Mouse (Mus musculus) megakaryocyte, embryonic 14.5 days (primary cell): ENCODE measurements around the gene Gtf2ird1. TPM values are rescaled to one million over a fixed set of nuclear protein-coding genes. Genes with fewer than 3 reads are reported as not detected.

Experiments
- H3K27me3 ChIP-seq: replicated peaks from 2 replicates; pipeline ENCODE3; 2012; ENCODE audit warnings: inconsistent platforms
- H3K36me3 ChIP-seq: replicated peaks from 2 replicates; pipeline ENCODE3; 2012; ENCODE audit warnings: low read length, inconsistent platforms, mixed read lengths
- H3K4me1 ChIP-seq: 2 replicates; pipeline ENCODE4 v1.6.1; 2012; ENCODE audit warnings: inconsistent platforms
- H3K4me3 ChIP-seq: replicated peaks from 2 replicates; pipeline ENCODE3; 2012; ENCODE audit warnings: moderate library complexity, mild to moderate bottlenecking, inconsistent platforms
- H3K9me3 ChIP-seq: 2 replicates; pipeline ENCODE4 v1.6.1; 2012; ENCODE audit warnings: inconsistent platforms
- FLI1 ChIP-seq: IDR thresholded peaks from 2 replicates; pipeline ENCODE4 v1.6.1; 2012; ENCODE audit warnings: low read length, inconsistent platforms, mixed read lengths
- GATA1 ChIP-seq: IDR thresholded peaks from 3 replicates; pipeline ENCODE4 v1.6.1; 2012; ENCODE audit warnings: mixed read lengths, low read length, inconsistent platforms, borderline replicate concordance
- polyA plus RNA-seq: library from polyadenylated mRNA; stranded (reverse); fragments of >175 nt; gene quantifications from 2 replicates; pipeline ENCODE4 v1.2.3, GENCODE M21; 2012; ENCODE audit warnings: low replicate concordance; ENCODE audit not compliant: insufficient read depth

The Gtf2ird1 gene
- polyA plus RNA-seq, 1 experiment: 32.1 TPM

DNA sequence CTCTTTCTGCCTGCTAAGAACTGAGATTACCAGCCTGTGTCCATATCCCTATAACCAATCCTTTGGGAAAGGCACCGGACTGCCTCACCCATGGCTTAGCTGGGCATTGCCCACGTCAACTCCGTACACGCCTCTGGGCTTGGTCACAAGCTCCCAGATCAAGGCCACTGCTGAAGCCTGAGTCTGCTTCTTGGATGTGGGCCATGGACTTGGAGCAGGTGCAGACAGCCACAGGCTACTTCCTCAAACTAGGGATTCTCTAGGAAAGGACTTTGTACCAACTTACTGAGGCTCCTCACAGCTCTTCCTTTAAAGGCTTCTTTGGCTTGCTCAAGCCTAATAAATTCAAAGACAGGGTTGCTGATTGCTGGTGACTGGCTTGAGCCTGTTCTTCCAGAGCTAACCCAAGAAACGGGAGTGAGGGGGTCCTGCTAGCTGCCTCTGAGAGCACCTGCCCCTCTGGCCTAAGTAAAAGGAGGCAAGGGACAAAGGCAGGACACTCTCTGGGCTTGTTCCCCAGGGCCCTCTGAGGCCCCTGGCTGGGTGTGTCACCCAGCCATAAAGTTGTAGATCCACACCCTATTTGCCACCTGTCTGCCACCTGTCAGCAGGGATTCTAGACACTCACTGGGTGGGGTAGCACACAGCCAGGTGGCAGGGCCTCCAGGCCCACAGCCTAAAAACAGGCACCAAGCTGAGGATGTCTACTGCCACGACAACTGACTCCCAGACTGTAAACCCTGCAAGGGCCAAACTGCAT, 38.0 kb downstream of the Gtf2ird1 start:
- H3K9me3 ChIP-seq: peaks cover 18% of the 10 kb centered on the region
- peaks cover 23% of the 10 kb centered on the region for H3K27me3 ChIP-seq
- no peak overlapping the region for H3K4me3 ChIP-seq
- H3K4me1 ChIP-seq: peaks cover 11% of the 10 kb centered on the region; the same call in 1 of the 2 replicates
- peaks cover 42% of the 10 kb centered on the region for H3K36me3 ChIP-seq
- TF ChIP-seq FLI1: no peak

DNA sequence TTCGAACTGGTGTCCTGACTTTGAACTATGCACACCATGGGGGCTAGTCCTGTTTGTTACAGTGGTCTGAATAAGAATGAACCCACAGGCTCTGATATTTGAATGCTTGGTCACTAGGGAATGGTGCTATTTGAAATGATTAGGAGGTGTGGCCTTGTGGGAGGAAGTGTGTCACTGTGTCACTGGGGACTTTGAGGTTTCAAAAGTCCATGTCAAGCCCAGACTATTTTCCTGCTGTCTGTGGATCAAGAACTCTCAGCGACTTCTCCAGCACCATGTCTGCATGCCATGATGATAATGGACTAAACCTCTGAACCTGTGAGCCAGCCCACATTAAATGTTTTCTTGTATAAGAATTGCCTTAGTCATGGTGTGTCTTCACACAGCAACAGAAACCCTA, 44.2 kb downstream of the Gtf2ird1 start:
- TF ChIP-seq FLI1 (no peak), GATA1 (no peak)
- Histone ChIP-seq H3K4me1 (peaks cover 23% of the 10 kb centered on the region), H3K9me3 (peaks cover 39% of the 10 kb centered on the region), H3K27me3 (peaks cover 26% of the 10 kb centered on the region), H3K36me3 (peaks cover 73% of the 10 kb centered on the region), H3K4me3 (no peak overlapping the region)

DNA sequence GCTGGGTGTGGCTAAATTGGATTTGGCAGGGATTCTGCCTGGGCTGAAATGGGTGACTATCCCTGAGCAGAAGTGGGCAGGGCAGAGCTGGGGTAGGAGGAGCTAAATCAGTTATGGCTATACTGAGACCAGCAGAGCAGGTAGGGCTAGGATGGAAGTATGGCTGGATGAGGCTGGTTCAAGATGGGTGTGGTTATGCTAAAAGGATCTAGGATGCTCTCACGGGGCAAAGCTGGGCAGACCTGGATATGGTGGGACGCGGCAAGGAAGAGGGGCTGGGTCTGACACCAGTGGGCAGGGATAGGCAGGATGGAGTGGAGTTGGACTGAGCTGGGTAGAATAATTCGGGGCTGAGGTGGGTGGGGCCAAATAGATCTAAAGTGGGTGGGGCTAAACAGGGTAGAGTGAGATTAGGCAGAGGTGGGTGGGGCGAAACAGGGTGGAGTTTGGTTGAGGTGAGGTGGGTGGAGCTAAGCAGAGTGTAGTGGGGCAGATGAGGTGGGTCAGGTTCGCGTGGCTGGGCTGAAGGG, 46.1 kb downstream of the Gtf2ird1 start:
- TF ChIP-seq FLI1 (no peak), GATA1 (no peak)
- peaks cover 23% of the 10 kb centered on the region for H3K4me1 ChIP-seq
- H3K36me3 ChIP-seq: peaks cover 76% of the 10 kb centered on the region
- H3K4me3 ChIP-seq: no peak overlapping the region
- H3K27me3 ChIP-seq: peaks cover 16% of the 10 kb centered on the region
- H3K9me3 ChIP-seq: peaks cover 42% of the 10 kb centered on the region

DNA sequence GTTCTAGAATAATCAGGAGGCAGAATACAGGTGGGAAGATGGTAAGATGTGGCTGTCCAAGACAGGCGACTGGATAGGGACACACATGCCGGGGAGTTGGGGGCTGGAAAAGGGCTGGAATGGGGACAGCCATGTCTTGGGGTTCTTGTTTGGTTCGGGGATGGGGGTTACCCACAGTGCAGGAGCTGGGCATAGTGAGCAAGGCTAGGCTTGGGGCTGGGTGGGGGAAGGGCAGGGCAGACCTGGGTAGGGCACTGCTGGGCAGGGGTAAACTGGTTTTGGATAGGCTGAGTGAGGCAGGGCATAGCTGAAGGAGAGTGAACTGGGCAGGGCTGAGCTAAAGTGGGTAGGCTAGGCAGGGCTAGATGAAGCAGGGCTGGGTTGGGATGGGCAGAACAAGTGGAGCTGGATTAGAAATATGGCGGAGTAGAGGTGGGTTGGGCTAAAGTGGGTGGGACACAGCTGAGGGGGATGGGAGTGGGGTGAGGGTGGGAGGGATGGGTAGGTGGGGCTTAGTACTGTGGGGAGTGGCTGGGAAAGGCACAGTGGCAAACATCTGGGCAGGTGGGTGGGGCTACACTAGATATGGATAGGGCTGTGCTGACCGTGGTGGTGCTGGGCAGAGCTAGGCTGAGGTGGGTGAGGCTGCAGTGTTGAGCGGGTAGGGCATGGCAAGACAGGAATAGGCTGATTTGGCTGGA, 46.8 kb downstream of the Gtf2ird1 start:
- no peak overlapping the region for H3K4me3 ChIP-seq
- H3K27me3 ChIP-seq: peaks cover 11% of the 10 kb centered on the region
- TF ChIP-seq GATA1 (no peak), FLI1 (no peak)
- peaks cover 48% of the 10 kb centered on the region for H3K9me3 ChIP-seq
- peaks cover 23% of the 10 kb centered on the region for H3K4me1 ChIP-seq
- H3K36me3 ChIP-seq: peaks cover 76% of the 10 kb centered on the region

DNA sequence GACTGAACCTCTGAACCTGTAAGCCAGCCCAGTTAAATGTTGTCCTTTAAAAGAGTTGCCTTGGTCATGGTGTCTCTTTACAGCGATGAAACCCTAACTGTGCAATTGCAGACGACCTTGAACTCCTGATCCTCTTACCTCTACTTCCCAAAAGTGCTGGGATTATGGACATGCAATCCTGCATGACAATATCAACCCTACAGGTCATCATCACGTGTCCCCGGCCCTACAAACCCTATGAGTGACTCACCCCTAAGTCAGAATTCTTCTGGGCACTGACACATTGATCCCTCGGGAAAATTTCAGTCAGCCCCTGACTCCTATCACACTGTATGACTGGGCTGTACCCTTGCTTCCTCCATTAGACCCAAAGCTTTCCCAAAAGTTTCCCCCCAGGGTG, 48.4 kb downstream of the Gtf2ird1 start:
- H3K36me3 ChIP-seq: peaks cover 82% of the 10 kb centered on the region
- peaks cover 52% of the 10 kb centered on the region for H3K9me3 ChIP-seq
- H3K4me3 ChIP-seq: no peak overlapping the region
- peaks cover 6% of the 10 kb centered on the region for H3K27me3 ChIP-seq
- H3K4me1 ChIP-seq: peaks cover 22% of the 10 kb centered on the region
- TF ChIP-seq GATA1 (no peak), FLI1 (no peak)

DNA sequence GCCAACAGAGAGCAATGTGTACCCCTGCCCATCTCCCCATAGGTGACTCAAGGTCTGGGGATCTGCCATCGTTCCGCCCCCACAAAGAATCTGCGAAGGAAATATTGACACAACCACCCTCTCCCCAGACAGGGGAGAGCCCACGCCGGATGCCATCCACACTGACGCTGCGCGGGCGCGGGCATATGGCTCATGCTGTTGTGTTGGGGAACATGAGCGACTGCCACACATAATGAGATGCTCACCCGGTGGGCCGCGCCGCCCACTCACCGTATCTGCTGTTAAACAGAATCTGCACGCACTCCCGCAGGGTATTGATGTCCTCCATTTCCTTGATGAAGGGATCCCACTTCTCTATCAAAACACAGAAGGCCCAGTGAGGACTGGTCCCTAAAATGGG, 54.7 kb downstream of the Gtf2ird1 start:
- no peak overlapping the region for H3K4me3 ChIP-seq
- H3K4me1 ChIP-seq: peaks cover 8% of the 10 kb centered on the region
- peaks cover 19% of the 10 kb centered on the region for H3K9me3 ChIP-seq
- no peaks in the 10 kb centered on the region for H3K27me3 ChIP-seq
- TF ChIP-seq FLI1 (no peak), GATA1 (no peak)
- H3K36me3 ChIP-seq: peaks cover 90% of the 10 kb centered on the region

DNA sequence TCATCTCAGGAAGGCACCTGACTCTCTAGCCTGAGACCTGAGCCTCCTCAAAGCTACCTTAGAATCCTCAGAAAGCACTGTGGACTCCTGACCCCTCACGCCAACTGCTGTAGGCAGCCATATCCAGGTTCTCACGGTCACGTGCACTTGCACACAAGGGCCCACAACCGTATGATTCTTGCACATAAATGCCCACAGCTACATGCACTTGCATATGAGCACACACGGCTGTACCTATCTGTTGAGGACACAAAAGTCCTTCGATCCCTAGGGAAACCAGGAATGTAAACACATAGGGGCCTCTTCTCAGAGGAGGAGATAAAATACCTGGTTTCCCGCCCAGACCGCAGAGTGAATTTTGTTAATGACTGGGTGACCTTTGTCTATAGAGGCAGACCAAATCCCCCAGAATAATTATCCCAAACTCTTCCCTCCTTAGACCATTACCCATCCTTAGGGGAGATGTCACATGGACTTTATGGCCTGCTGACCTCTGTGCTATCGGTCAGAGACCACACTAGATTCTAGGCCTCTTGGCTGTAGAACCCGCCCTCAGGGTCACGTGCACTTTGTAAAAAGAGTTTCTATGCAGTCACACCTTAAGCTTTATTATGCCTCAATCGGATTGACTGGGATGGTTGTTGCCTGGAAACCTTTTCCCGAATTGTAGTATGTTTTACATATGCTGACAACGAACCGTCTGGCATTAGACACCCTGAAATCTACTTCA, 58.9 kb downstream of the Gtf2ird1 start:
- peaks cover 50% of the 10 kb centered on the region for H3K4me1 ChIP-seq
- H3K9me3 ChIP-seq: no peaks in the 10 kb centered on the region
- no peak overlapping the region for H3K4me3 ChIP-seq
- peaks cover 64% of the 10 kb centered on the region for H3K36me3 ChIP-seq
- TF ChIP-seq FLI1 (no peak), GATA1 (no peak)
- no peaks in the 10 kb centered on the region for H3K27me3 ChIP-seq

DNA sequence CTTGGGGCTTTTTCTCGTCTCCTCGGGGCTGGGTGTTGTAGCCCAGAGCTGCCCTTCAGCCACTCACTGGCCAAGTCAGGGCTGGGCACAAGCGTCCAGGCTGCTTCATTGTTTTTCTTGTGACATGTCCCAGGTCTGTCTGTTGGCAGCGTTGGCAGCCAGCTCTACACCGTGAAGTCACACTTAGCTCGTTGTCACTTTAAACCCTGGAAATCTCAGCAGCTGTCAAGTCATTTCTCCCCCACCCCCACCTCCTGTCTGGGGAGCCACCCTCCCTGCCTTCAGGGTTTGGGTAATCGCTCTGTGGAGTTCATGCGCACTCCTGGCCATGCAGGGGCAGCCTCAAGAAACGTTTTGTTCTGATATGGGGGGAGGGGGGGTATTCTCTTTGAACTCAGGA, 60.0 kb downstream of the Gtf2ird1 start:
- H3K36me3 ChIP-seq: peaks cover 61% of the 10 kb centered on the region
- H3K27me3 ChIP-seq: no peaks in the 10 kb centered on the region
- H3K9me3 ChIP-seq: no peaks in the 10 kb centered on the region
- peaks cover 50% of the 10 kb centered on the region for H3K4me1 ChIP-seq
- no peak overlapping the region for H3K4me3 ChIP-seq
- TF ChIP-seq GATA1 (no peak), FLI1 (no peak)

DNA sequence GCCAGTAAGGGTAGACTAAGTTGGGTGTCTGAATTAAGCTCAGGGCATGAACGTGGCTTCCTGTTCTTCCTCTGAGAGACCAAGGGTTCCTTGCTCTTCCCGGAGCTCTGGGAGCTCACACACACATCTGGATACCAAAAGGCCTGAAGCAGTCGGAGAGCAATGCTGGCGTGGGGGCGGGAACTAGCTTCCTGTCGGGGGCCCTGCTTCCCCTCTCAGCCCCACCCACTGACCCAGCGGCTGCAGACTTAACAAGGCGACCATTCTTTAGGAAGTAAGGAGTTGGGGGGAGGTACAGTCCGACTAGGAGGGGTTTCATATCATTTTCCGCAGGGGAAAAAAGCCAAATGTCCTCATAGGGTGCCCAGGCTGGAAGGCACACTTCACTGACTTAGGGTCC, 61.9 kb downstream of the Gtf2ird1 start:
- TF ChIP-seq FLI1: no peak
- no peak for TF ChIP-seq GATA1
- Histone ChIP-seq H3K27me3 (no peaks in the 10 kb centered on the region), H3K9me3 (no peaks in the 10 kb centered on the region), H3K4me3 (peak overlapping the region; percentile 85), H3K36me3 (peaks cover 61% of the 10 kb centered on the region), H3K4me1 (peaks cover 50% of the 10 kb centered on the region)

DNA sequence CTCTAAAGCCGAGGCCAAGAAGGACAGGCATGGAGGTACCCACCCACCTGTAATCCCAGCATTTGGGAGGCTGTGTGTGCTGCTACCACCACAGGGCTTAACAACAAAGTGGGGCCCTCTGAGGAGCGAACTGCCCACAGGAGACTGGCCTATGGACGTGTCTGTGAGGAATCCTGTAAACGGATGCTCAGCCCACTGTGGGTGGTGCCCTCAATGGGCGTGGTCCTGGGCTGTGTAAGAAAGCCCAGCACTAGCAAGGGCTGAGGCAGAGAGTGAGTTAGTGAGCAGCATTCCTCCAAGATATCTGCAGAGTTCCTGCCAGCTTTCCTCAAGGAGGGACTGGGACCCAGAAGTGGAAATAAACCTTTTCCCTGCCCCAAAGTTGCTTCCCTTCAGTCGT, 62.9 kb downstream of the Gtf2ird1 start:
- Histone ChIP-seq H3K9me3 (no peaks in the 10 kb centered on the region), H3K36me3 (peaks cover 60% of the 10 kb centered on the region), H3K27me3 (no peaks in the 10 kb centered on the region), H3K4me1 (peaks cover 50% of the 10 kb centered on the region), H3K4me3 (peak overlapping the region; percentile 76)
- TF ChIP-seq FLI1 (no peak), GATA1 (no peak)
